Mouse (Mus musculus) myocyte (in vitro differentiated cells): ENCODE results near the gene Fam178b.

Experiments
- E2F4 ChIP-seq: IDR thresholded peaks from one replicate; pipeline ENCODE4 v1.6.1; 2011; ENCODE audit warnings: mild to moderate bottlenecking, control low read depth, moderate library complexity; ENCODE audit not compliant: insufficient read depth
- MAX ChIP-seq: IDR thresholded peaks from one replicate; pipeline ENCODE4 v1.6.1; 2011; ENCODE audit warnings: low read depth, mild to moderate bottlenecking, control low read depth
- POLR2A ChIP-seq: IDR thresholded peaks from one replicate; pipeline ENCODE4 v1.6.1; 2011; ENCODE audit warnings: low read depth, mild to moderate bottlenecking, control low read depth, moderate library complexity; ENCODE audit not compliant: insufficient read length
- REST ChIP-seq: IDR thresholded peaks from one replicate; pipeline ENCODE4 v1.6.1; 2011; ENCODE audit warnings: mild to moderate bottlenecking, control low read depth, moderate library complexity; ENCODE audit not compliant: insufficient read depth, insufficient read length
- USF1 ChIP-seq: IDR thresholded peaks from one replicate; pipeline ENCODE4 v1.6.1; 2011; ENCODE audit warnings: low read depth, mild to moderate bottlenecking, control low read depth, moderate library complexity

GRCm38 (mm10) chr1:36714311-36714710 lies 31.3 kb upstream of the Fam178b start, which contains the start of gene Actr1b:
- no peak for TF ChIP-seq REST
- TF ChIP-seq MAX, result no peak
- no peak for TF ChIP-seq POLR2A
- no peak for TF ChIP-seq E2F4
- no peak for TF ChIP-seq USF1
